Mouse (Mus musculus): ENCODE data around the gene 1700029I15Rik.

1700029I15Rik gene

DNA sequence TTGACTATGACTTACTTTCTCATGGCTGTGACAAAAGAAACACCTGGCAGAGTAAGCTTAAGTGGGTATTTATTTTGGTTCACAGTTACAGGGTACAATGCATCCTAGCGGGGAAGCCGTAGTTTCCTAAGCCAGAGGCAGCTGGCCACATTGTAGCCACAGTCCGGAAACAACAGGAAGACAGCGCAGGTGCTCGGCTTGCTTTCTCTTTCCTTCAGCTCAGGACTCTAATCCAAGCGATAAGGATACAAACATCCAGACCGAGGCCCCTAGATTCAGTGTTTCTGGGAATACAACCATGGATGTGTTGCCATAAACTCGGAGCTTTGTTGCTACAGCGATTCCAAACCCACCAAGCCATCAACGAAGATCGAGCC, 8.9 kb upstream of the 1700029I15Rik start:
- peak in 1 of 2 experiments; percentile 21 for DNase-seq (ENCODE audit: low spot score in 2 of 2)

GRCm38 (mm10) chr2:92374514-92374913, 7.8 kb upstream of the 1700029I15Rik start, which contains the start of the genes Pex16 and Large2:
Pex16 (plus strand) TSS chr2:92374676.
Large2 (minus strand) TSS chr2:92374869.
- DNase-seq (ENCODE audit: low spot score in 2 of 2): peak; percentile 48 to 52

DNA sequence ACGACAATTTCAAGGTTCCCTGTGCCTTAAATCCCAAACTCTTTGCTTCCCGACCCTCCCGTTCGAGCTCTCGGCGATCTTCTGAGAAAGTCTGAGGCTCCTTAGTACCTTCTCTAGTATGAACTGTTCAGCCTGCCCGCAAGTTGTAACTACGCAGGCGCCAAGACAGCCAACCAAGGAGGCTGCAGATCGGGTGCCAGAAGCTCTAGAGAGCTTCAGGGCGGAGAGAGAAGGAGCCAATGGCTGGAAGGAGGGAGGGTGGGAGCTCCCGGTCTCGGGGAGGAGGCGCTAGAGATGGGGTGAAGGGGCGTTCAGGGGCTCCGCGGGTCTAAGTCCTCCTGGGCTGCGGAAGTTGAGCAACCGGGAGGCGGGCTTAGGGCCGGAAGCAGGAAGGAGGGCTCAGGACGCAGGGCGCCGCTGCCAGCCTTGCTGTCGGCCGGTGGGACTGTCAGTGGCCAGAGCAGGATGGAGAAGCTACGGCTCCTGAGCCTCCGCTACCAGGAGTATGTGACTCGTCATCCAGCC, 7.2 kb upstream of the 1700029I15Rik start:
- peak; percentile 93 to 97 for DNase-seq (ENCODE audit: low spot score in 2 of 2)

DNA sequence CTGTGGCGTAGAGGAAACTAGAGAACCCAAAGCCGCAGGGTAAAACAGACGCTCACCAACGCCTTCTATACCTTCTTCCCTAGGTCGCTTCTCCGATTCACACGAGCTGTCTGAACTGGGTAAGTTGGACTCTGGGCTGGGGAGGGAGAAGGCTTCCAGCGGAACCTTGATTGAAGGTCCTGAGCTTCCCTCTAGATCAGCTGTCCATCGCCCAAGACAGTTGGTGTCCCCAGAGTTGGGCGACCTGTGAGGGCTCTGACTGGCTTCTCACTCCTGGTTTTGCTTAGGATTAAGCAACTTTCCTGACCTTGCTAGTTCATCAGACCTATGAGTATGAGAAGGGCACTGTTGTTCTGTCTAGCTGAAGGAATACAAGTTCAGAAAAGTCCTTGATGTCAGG, 6.5 kb upstream of the 1700029I15Rik start:
- no peak for DNase-seq (ENCODE audit: low spot score in 2 of 2)

DNA sequence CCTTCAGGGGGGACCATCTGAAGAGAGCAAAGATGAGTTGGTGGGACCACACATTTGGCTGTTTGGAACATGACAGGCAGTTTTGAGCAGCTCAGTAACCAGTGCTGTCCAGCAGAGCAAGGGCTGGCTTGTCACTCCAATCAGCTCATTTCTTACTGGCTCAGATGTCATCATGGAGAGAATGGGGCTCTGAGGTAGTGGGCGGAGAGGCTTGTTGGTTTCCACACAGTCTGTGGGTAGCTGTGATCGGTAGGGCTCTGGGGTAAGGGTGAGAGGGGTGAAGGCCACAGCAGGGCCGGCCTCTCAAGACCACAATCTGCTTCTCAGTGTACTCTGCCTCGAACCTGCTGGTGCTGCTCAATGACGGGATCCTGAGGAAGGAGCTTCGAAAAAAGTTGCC, 6.0 kb upstream of the 1700029I15Rik start:
- DNase-seq (ENCODE audit: low spot score in 2 of 2): no peak

DNA sequence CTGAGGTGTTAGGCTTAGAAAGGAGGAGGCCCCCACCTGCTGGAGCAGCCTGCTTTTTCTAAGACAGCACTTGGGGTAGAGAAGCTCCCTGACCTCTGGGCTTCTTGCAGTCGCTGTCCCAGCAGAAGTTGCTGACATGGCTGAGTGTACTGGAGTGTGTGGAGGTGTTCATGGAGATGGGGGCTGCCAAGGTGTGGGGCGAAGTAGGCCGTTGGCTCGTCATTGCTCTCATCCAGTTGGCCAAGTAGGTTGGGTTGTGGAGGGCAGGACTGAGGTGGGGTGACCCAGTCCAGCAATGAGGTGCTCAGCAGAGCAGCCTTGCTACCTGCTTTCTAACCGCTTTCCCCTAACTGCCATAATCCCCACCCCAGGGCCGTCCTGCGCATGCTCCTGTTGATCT, 5.0 kb upstream of the 1700029I15Rik start:
- DNase-seq (ENCODE audit: low spot score in 2 of 2): no peak

- no peak for DNase-seq (ENCODE audit: low spot score in 2 of 2)
Measured at GRCm38 (mm10) chr2:92379783-92380494, 2.4 kb upstream of the 1700029I15Rik start.

- DNase-seq (ENCODE audit: low spot score in 2 of 2): no peak
Measured at GRCm38 (mm10) chr2:92380495-92381050, 1.8 kb upstream of the 1700029I15Rik start.

DNA sequence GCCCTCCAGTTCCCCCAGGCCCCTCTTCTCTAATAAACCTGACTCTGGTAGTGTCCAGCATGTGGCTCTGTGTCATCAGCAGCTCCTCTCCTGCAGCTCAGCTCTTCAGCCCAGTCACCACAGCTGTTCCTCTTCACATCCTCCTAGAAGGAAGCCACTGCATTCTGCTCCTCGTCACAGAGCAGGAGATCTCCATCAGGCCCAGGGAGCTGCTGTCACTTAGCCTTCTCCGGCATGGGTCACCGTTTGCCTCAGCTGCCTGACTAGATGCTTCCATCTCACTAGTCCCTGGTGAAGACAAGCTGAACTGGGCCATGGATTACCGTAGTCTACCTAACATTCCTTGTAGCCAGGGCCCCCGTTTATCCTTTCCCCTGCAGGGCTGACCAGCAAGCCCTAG, 1.2 kb upstream of the 1700029I15Rik start:
- DNase-seq (ENCODE audit: low spot score in 2 of 2): no peak

DNA sequence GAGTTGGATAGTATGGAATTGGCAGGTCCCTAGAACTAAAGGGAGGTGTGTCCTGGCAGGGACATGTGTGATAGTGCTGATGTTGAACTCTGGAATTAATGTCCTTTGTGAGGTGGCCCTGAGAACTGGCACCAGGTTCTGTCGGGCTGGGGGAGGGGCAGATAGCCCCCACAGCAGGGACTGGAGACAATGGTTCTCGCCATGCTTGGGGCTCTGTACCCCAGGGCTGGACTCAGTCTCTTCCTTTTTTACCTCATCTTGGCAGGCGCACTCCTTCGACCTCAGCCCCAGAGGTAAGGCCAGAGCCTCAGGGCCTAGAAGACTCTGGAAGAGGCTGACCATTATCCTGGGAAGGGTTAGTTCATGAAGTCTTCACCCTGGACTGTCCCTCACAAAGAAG, 421 bp downstream of the 1700029I15Rik start:
- no peak for DNase-seq (ENCODE audit: low spot score in 2 of 2)

DNA sequence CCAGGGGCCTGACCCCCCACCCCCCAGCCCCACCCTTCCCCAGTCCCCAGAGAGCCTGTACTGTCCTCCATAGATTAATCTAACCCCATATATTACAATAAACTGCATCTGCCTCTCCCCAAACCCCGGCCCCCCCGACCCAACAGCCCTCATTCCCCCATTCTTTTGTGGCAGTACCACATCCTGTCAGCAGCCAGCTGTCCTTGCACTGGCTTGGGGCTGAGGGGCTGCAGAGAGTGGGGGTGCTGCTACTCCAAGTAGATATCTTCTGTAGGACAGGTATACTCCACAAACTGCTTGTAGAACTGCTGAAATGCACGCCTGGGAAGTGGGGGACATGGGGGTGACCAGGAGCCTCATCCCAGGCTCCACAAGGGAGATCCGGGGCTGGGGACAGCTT, 1.8 kb downstream of the 1700029I15Rik start:
- peak; percentile 42 to 45 for DNase-seq (ENCODE audit: low spot score in 2 of 2)

- DNase-seq (ENCODE audit: low spot score in 2 of 2): no peak
Measured at GRCm38 (mm10) chr2:92385113-92386051, 3.0 kb downstream of the 1700029I15Rik start.

- no peak for DNase-seq (ENCODE audit: low spot score in 2 of 2)
Measured at GRCm38 (mm10) chr2:92386821-92387570, 4.7 kb downstream of the 1700029I15Rik start.

DNA sequence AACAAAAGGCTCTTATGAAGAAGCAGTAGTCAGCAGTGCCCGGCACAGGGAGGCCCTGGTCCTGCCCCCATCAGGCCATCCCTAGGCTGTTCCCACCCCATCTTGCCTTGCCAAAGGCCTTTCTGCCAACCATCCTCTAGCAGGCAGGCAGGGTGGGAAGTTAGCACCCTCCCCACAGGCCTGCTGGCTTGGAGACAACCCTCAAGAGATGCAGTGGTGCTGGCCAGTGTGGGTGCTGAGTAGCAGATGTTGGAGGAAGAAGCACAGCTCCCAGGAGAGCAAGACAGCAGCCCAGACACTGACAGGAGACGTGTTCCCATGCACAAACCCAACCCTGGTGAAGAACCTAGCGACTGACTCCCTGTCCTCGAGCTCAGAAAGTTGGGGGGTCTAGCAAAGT, 5.3 kb downstream of the 1700029I15Rik start:
- no peak for DNase-seq (ENCODE audit: low spot score in 2 of 2)

GRCm38 (mm10) chr2:92388081-92388517, 5.8 kb downstream of the 1700029I15Rik start:
- DNase-seq (ENCODE audit: low spot score in 2 of 2): no peak

DNA sequence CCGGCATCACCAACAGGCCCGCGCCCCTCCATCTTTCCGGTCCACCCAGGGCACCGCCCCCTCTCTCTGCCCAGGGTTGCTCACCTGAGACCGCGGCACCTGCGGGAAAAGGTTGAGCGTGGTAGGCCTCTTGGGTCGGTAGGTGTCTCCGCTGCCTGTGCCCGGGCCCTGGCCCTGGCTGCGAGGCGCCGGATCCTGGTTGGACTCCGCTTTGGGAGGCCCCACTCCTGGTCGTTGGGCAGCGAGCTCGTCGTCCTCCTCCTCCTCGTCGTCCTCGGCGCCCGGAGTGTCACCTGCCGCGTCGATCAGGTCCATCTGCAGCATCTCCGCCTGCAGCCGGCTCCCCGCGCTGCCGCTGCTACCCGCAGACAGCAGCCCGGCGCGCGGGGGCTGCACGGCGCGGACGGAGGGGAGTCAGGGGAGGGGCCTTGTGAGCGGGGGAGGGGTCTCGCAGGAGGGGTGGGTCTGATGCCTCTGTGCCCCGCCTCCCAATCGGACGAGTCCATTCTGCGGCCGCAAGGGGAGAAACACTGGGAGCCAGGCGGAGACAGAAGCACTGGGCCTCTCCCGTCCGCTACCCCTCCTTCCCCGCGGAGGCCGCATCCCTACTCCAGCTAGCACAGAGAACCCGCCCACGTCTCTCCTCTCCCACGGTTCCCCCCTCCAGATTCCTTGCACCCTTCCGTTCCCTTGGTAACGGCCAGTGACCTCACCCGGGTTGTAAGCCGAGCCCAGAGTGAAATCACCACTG, 6.7 kb downstream of the 1700029I15Rik start:
- peak; percentile 28 to 31 for DNase-seq (ENCODE audit: low spot score in 2 of 2)

- DNase-seq (ENCODE audit: low spot score in 2 of 2): no peak
Measured at GRCm38 (mm10) chr2:92389645-92390044, 7.3 kb downstream of the 1700029I15Rik start.

DNA sequence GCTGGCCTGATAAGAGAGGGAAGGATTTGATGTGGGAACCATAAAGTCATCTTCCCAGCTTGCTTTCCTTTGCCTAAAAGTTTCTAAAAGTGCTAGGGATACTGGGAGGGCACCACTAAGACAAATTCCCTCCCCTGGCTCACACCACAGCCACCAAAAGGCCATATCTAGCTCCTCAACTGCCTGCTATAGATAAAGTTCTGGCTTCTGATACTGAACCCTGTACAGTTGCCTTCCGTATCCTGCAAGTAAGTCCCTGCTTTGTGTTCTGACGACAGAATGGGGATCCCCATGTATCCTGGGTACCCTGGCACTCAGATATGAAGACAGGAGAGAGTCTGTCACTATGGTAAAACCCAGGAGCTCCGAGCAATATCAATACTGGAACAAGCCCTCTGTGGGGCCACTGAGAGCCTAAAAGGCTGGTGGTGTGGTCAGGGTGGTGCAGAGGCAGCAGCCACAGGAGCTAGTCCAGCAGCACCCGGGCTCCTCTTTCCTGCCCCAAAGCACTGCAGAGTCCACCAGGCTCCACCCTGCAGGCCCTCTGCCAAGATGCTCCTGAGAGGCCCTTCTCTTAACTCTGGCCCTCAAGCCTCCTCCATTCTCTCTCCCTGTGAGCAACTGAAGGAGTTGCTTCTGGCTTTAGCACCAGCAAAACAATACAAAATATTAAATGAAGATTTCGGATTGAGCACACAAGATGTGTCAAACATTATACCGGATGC, 8.0 kb downstream of the 1700029I15Rik start:
- DNase-seq (ENCODE audit: low spot score in 2 of 2): no peak

DNA sequence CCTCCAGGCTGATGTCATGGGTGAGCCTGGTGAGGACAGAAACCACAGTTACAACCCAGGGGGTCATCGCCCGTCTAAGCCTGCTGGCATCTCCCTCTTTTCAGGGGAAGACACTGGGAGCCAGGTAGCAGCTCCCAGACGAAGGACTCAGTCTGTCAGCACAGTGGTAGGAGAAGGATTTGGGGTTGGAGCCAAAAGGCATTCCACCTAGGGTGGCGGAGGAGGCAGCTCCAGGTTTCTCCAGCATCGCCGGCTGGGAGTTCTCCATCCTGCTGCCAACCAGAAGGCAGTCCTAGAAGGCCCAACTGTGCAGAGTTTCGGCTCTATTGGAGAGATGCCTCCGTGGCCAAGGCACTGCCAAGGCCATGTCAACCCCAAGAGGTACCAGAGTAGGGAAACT, 8.8 kb downstream of the 1700029I15Rik start:
- no peak for DNase-seq (ENCODE audit: low spot score in 2 of 2)

All from thymus, postnatal 10 days (tissue).